Mouse (Mus musculus): Measurements from ENCODE around the gene Ncbp1. TPM values are rescaled to one million over a fixed set of nuclear protein-coding genes. Genes with fewer than 3 reads are reported as not detected.
A peak's percentile ranks its signal among the peaks of the same experiment; 100 is the strongest.

Gene Ncbp1
- polyA plus RNA-seq, 1 experiment from 2014 or later, result 69.5 TPM

GRCm38 (mm10) chr4:46102078-46102769, 36.2 kb upstream of the Ncbp1 start:
- Histone ChIP-seq H3K4me2 (no peak overlapping the region), H3K27me3 (no peaks in the 10 kb centered on the region), H3K9me3 (no peaks in the 10 kb centered on the region), H3K27ac (no peak overlapping the region), H3K4me3 (no peak overlapping the region), H3K9ac (no peak overlapping the region), H3K36me3 (no peaks in the 10 kb centered on the region), H3K4me1 (peaks cover 7% of the 10 kb centered on the region; the same call in 1 of the 2 replicates)
- ATAC-seq (ENCODE audit: insufficient number of reproducible peaks, low FRiP score, low TSS enrichment, low read depth), result no peak
- 86% methylated on average over 10 of the region's 10 CpGs for WGBS

GRCm38 (mm10) chr4:46110084-46110483, 28.3 kb upstream of the Ncbp1 start:
- H3K27me3 ChIP-seq, result no peaks in the 10 kb centered on the region
- H3K4me2 ChIP-seq, result no peak overlapping the region
- H3K36me3 ChIP-seq, result peaks cover 16% of the 10 kb centered on the region
- H3K27ac ChIP-seq, result no peak overlapping the region
- H3K4me1 ChIP-seq, result no peaks in the 10 kb centered on the region
- no peaks in the 10 kb centered on the region for H3K9me3 ChIP-seq
- H3K4me3 ChIP-seq, result no peak overlapping the region
- no peak for ATAC-seq (ENCODE audit: insufficient number of reproducible peaks, low FRiP score, low TSS enrichment, low read depth)
- H3K9ac ChIP-seq, result no peak overlapping the region
- 86% methylated on average over 8 of the region's 8 CpGs for WGBS

- Histone ChIP-seq H3K9ac (no peak overlapping the region), H3K4me2 (no peak overlapping the region), H3K9me3 (no peaks in the 10 kb centered on the region), H3K36me3 (peaks cover 28% of the 10 kb centered on the region), H3K4me3 (no peak overlapping the region), H3K27ac (no peak overlapping the region), H3K4me1 (no peaks in the 10 kb centered on the region), H3K27me3 (no peaks in the 10 kb centered on the region)
- 50% methylated on average over 3 of the region's 3 CpGs for WGBS
- ATAC-seq (ENCODE audit: insufficient number of reproducible peaks, low FRiP score, low TSS enrichment, low read depth), result no peak
Observed at GRCm38 (mm10) chr4:46111361-46111760, 27.1 kb upstream of the Ncbp1 start.

- H3K9ac ChIP-seq, result no peak overlapping the region
- no peak overlapping the region for H3K4me2 ChIP-seq
Observed at GRCm38 (mm10) chr4:46115308-46115707, 23.1 kb upstream of the Ncbp1 start.

GRCm38 (mm10) chr4:46116544-46117175, 21.8 kb upstream of the Ncbp1 start:
- peaks cover 79% of the 10 kb centered on the region for H3K36me3 ChIP-seq
- H3K9ac ChIP-seq, result no peak overlapping the region
- ATAC-seq (ENCODE audit: insufficient number of reproducible peaks, low FRiP score, low TSS enrichment, low read depth), result peak; percentile 66
- WGBS, result 79% methylated on average over 9 of the region's 10 CpGs
- no peak overlapping the region for H3K4me3 ChIP-seq
- H3K27ac ChIP-seq, result no peak overlapping the region
- H3K4me1 ChIP-seq, result 0 out of 2 replicates have a peak, but pooled peaks cover 2% of the 10 kb centered on the region
- no peaks in the 10 kb centered on the region for H3K9me3 ChIP-seq
- H3K4me2 ChIP-seq, result no peak overlapping the region
- no peaks in the 10 kb centered on the region for H3K27me3 ChIP-seq

More at GRCm38 (mm10) chr4:46115308-46115707, 23.1 kb upstream of the Ncbp1 start:
- Histone ChIP-seq H3K36me3 (peaks cover 67% of the 10 kb centered on the region), H3K9me3 (no peaks in the 10 kb centered on the region), H3K27ac (no peak overlapping the region), H3K27me3 (no peaks in the 10 kb centered on the region), H3K4me3 (no peak overlapping the region), H3K4me1 (0 out of 2 replicates have a peak, but pooled peaks cover 2% of the 10 kb centered on the region)
- 57% methylated on average over 1 of the region's 1 CpGs for WGBS
- no peak for ATAC-seq (ENCODE audit: insufficient number of reproducible peaks, low FRiP score, low TSS enrichment, low read depth)

GRCm38 (mm10) chr4:46117536-46117935, 20.9 kb upstream of the Ncbp1 start:
- 0 out of 2 replicates have a peak, but pooled peaks cover 2% of the 10 kb centered on the region for H3K4me1 ChIP-seq
- H3K9me3 ChIP-seq, result no peaks in the 10 kb centered on the region
- H3K9ac ChIP-seq, result no peak overlapping the region
- H3K27ac ChIP-seq, result no peak overlapping the region
- no peak overlapping the region for H3K4me2 ChIP-seq
- H3K27me3 ChIP-seq, result no peaks in the 10 kb centered on the region
- ATAC-seq (ENCODE audit: insufficient number of reproducible peaks, low FRiP score, low TSS enrichment, low read depth), result no peak
- H3K4me3 ChIP-seq, result no peak overlapping the region
- 92% methylated on average over 4 of the region's 4 CpGs for WGBS
- H3K36me3 ChIP-seq, result peaks cover 87% of the 10 kb centered on the region

GRCm38 (mm10) chr4:46119514-46120094, 18.8 kb upstream of the Ncbp1 start:
- Histone ChIP-seq H3K27ac (no peak overlapping the region), H3K9me3 (no peaks in the 10 kb centered on the region), H3K36me3 (peaks cover 92% of the 10 kb centered on the region), H3K27me3 (no peaks in the 10 kb centered on the region), H3K4me3 (no peak overlapping the region), H3K4me2 (no peak overlapping the region), H3K9ac (no peak overlapping the region), H3K4me1 (0 out of 2 replicates have a peak, but pooled peaks cover 2% of the 10 kb centered on the region)
- ATAC-seq (ENCODE audit: insufficient number of reproducible peaks, low FRiP score, low TSS enrichment, low read depth), result no peak
- 83% methylated on average over 14 of the region's 14 CpGs for WGBS

GRCm38 (mm10) chr4:46120767-46121166, 17.6 kb upstream of the Ncbp1 start:
- no peaks in the 10 kb centered on the region for H3K27me3 ChIP-seq
- H3K36me3 ChIP-seq, result peaks cover 93% of the 10 kb centered on the region
- 0 out of 2 replicates have a peak, but pooled peaks cover 2% of the 10 kb centered on the region for H3K4me1 ChIP-seq
- H3K27ac ChIP-seq, result no peak overlapping the region
- WGBS, result 79% methylated on average over 3 of the region's 3 CpGs
- no peak overlapping the region for H3K4me2 ChIP-seq
- H3K9me3 ChIP-seq, result no peaks in the 10 kb centered on the region
- no peak for ATAC-seq (ENCODE audit: insufficient number of reproducible peaks, low FRiP score, low TSS enrichment, low read depth)
- no peak overlapping the region for H3K9ac ChIP-seq
- H3K4me3 ChIP-seq, result no peak overlapping the region

GRCm38 (mm10) chr4:46123358-46123757, 15.1 kb upstream of the Ncbp1 start:
- H3K9me3 ChIP-seq, result no peaks in the 10 kb centered on the region
- no peak overlapping the region for H3K4me3 ChIP-seq
- 93% methylated on average over 6 of the region's 6 CpGs for WGBS
- no peak overlapping the region for H3K27ac ChIP-seq
- no peaks in the 10 kb centered on the region for H3K27me3 ChIP-seq
- no peak overlapping the region for H3K9ac ChIP-seq
- H3K4me2 ChIP-seq, result no peak overlapping the region
- 0 out of 2 replicates have a peak, but pooled peaks cover 2% of the 10 kb centered on the region for H3K4me1 ChIP-seq
- ATAC-seq (ENCODE audit: insufficient number of reproducible peaks, low FRiP score, low TSS enrichment, low read depth), result no peak
- H3K36me3 ChIP-seq, result peaks cover 85% of the 10 kb centered on the region

GRCm38 (mm10) chr4:46126541-46126940, 11.9 kb upstream of the Ncbp1 start:
- no peak overlapping the region for H3K27ac ChIP-seq
- no peaks in the 10 kb centered on the region for H3K9me3 ChIP-seq
- H3K27me3 ChIP-seq, result no peaks in the 10 kb centered on the region
- 45% methylated on average over 2 of the region's 2 CpGs for WGBS
- no peaks in the 10 kb centered on the region for H3K4me1 ChIP-seq
- no peak overlapping the region for H3K9ac ChIP-seq
- peaks cover 80% of the 10 kb centered on the region for H3K36me3 ChIP-seq
- no peak overlapping the region for H3K4me3 ChIP-seq
- no peak for ATAC-seq (ENCODE audit: insufficient number of reproducible peaks, low FRiP score, low TSS enrichment, low read depth)
- no peak overlapping the region for H3K4me2 ChIP-seq

- H3K27me3 ChIP-seq, result no peaks in the 10 kb centered on the region
- WGBS, result 91% methylated on average over 8 of the region's 8 CpGs
- ATAC-seq (ENCODE audit: insufficient number of reproducible peaks, low FRiP score, low TSS enrichment, low read depth), result no peak
- H3K4me3 ChIP-seq, result no peak overlapping the region
- H3K9me3 ChIP-seq, result no peaks in the 10 kb centered on the region
- H3K4me2 ChIP-seq, result no peak overlapping the region
- no peak overlapping the region for H3K9ac ChIP-seq
- H3K27ac ChIP-seq, result no peak overlapping the region
- peaks cover 75% of the 10 kb centered on the region for H3K36me3 ChIP-seq
- no peaks in the 10 kb centered on the region for H3K4me1 ChIP-seq
Observed at GRCm38 (mm10) chr4:46129311-46130004, 9.0 kb upstream of the Ncbp1 start.

Data from limb, embryonic 15.5 days (tissue).